Mouse (Mus musculus) liver, adult 2 months (tissue): ENCODE measurements at regions not wholly inside any gene's neighbourhood (a gene's known extent, or its start where the extent isn't known, plus 50 kb on each side); places are given as distances from the start of the nearest gene placed in this dataset.

Source experiments
- CTCF ChIP-seq: fragments of 200-500 bp; IDR thresholded peaks from 2 replicates; pipeline ENCODE4 v1.5.1; 2011; ENCODE audit warnings: low read depth, low read length, control low read depth
- POLR2A ChIP-seq: fragments of 200-500 bp; IDR thresholded peaks from 2 replicates; pipeline ENCODE4 v1.6.1; 2011; ENCODE audit warnings: low read length, control low read depth; ENCODE audit not compliant: insufficient read depth; ENCODE audit errors: extremely low read depth

DNA sequence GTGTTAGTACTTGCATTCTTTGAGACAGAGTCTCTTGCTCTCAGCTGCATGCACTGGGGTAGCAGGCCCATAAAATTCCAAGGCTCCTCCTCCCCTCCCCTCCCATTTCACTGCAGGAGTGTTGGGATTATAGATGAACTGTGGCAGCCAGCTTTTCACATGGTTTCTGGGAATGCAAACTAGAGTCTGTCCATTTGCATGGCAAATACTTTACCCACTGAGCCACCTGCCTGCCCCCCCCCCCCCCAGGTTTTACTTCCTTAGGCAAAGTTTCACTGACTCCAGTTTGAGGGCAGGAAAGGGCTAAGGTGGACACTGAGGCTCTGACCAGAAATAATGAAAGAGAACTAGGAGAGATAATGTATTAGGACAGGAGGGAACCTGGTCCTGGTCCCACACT lies 147.6 kb upstream of the Hs3st3a1 start:
- TF ChIP-seq CTCF (no peak), POLR2A (no peak)
